Mouse (Mus musculus) stomach, embryonic 15.5 days (tissue): ENCODE results near the gene Urgcp. TPM values are rescaled to one million over a fixed set of nuclear protein-coding genes. Genes with fewer than 3 reads are reported as not detected.

Experiments used
- ATAC-seq: fragments of 200-750 bp; cut with Nextera tagmentation; 2 replicates; pipeline ENCODE4 v1.8.0; 2017; ENCODE audit warnings: low read depth, moderate number of reproducible peaks, moderate TSS enrichment; ENCODE audit not compliant: insufficient read depth, low FRiP score
- H3K27ac ChIP-seq: fragments of 300-500 bp; sonication (generic); 2 replicates; pipeline ENCODE4 v1.5.1; 2015; ENCODE audit warnings: mild to moderate bottlenecking, inconsistent platforms
- H3K27me3 ChIP-seq: fragments of 300-500 bp; sonication (generic); replicated peaks from 2 replicates; pipeline ENCODE4 v1.6.1; 2015; ENCODE audit warnings: inconsistent platforms
- H3K36me3 ChIP-seq: fragments of 300-500 bp; sonication (generic); 2 replicates; pipeline ENCODE4 v1.6.1; 2015; ENCODE audit warnings: inconsistent platforms
- H3K4me1 ChIP-seq: fragments of 300-500 bp; sonication (generic); 2 replicates; pipeline ENCODE4 v1.6.1; 2015; ENCODE audit warnings: inconsistent platforms
- H3K4me2 ChIP-seq: fragments of 300-500 bp; sonication (generic); 2 replicates; pipeline ENCODE4 v1.6.1; 2015; ENCODE audit warnings: mild to moderate bottlenecking, inconsistent platforms
- H3K4me3 ChIP-seq: fragments of 300-500 bp; sonication (generic); replicated peaks from 2 replicates; pipeline ENCODE4 v1.5.1; 2015; ENCODE audit warnings: inconsistent platforms
- H3K9ac ChIP-seq: fragments of 300-500 bp; sonication (generic); 2 replicates; pipeline ENCODE4 v1.6.1; 2015; ENCODE audit warnings: inconsistent platforms
- H3K9me3 ChIP-seq: fragments of 300-500 bp; sonication (generic); 2 replicates; pipeline ENCODE4 v1.6.1; 2016; ENCODE audit warnings: inconsistent platforms
- WGBS: fragments of 180-500 bp; shearing (Covaris S2); methylation state at CpG from one replicate; pipeline ENCODE4 v1.1.7; 2015; 5-methylcytosine and 5-hydroxymethylcytosine counted together
- polyA plus RNA-seq: library from polyadenylated mRNA; unstranded; fragments of >200 nt; fragmentation: Nextera tagmentation; extraction: Ambion mirVana; gene quantifications from 2 replicates; pipeline ENCODE4 v1.2.1, GENCODE M21; 2015

Gene Urgcp
- polyA plus RNA-seq, 1 experiment from 2014 or later, result 22.8 TPM

- WGBS, result 72% methylated on average over 11 of the region's 11 CpGs
- Histone ChIP-seq H3K36me3 (peaks cover 56% of the 10 kb centered on the region), H3K4me3 (no peak overlapping the region), H3K9ac (no peak overlapping the region), H3K9me3 (no peaks in the 10 kb centered on the region), H3K27ac (no peak overlapping the region), H3K27me3 (no peaks in the 10 kb centered on the region), H3K4me2 (no peak overlapping the region), H3K4me1 (0 out of 2 replicates have a peak, but pooled peaks cover 4% of the 10 kb centered on the region)
- no peak for ATAC-seq
These were observed 35.2 kb upstream of the Urgcp start for GRCm38 (mm10) chr11:5797371-5797770.

- Histone ChIP-seq H3K9ac (no peak overlapping the region), H3K9me3 (no peaks in the 10 kb centered on the region), H3K4me2 (no peak overlapping the region), H3K4me3 (no peak overlapping the region), H3K4me1 (0 out of 2 replicates have a peak, but pooled peaks cover 4% of the 10 kb centered on the region), H3K27ac (no peak overlapping the region), H3K27me3 (no peaks in the 10 kb centered on the region), H3K36me3 (peaks cover 60% of the 10 kb centered on the region)
- no peak for ATAC-seq
- 84% methylated on average over 15 of the region's 15 CpGs for WGBS
These were observed 34.8 kb upstream of the Urgcp start for GRCm38 (mm10) chr11:5796939-5797338.

- Histone ChIP-seq H3K4me3 (no peak overlapping the region), H3K4me1 (0 out of 2 replicates have a peak, but pooled peaks cover 4% of the 10 kb centered on the region), H3K9ac (no peak overlapping the region), H3K4me2 (no peak overlapping the region), H3K36me3 (peaks cover 62% of the 10 kb centered on the region), H3K9me3 (no peaks in the 10 kb centered on the region), H3K27me3 (no peaks in the 10 kb centered on the region), H3K27ac (no peak overlapping the region)
- no peak for ATAC-seq
- WGBS, result 89% methylated on average over 7 of the region's 7 CpGs
These were observed 33.5 kb upstream of the Urgcp start for GRCm38 (mm10) chr11:5795706-5796105.

GRCm38 (mm10) chr11:5795290-5795689 is 33.1 kb upstream of the Urgcp start:
- Histone ChIP-seq H3K36me3 (peaks cover 57% of the 10 kb centered on the region), H3K9ac (no peak overlapping the region), H3K9me3 (no peaks in the 10 kb centered on the region), H3K4me2 (no peak overlapping the region), H3K4me3 (no peak overlapping the region), H3K27me3 (no peaks in the 10 kb centered on the region), H3K27ac (no peak overlapping the region), H3K4me1 (0 out of 2 replicates have a peak, but pooled peaks cover 4% of the 10 kb centered on the region)
- 87% methylated on average over 9 of the region's 9 CpGs for WGBS
- ATAC-seq, result no peak

- 0 out of 2 replicates have a peak overlapping the region, but pooled peaks have one; percentile 62 for H3K4me2 ChIP-seq
- no peak for ATAC-seq
- H3K27me3 ChIP-seq, result no peaks in the 10 kb centered on the region
- peaks cover 17% of the 10 kb centered on the region for H3K4me1 ChIP-seq
- H3K27ac ChIP-seq, result no peak overlapping the region
- H3K4me3 ChIP-seq, result no peak overlapping the region
- no peak overlapping the region for H3K9ac ChIP-seq
- H3K9me3 ChIP-seq, result no peaks in the 10 kb centered on the region
- peaks cover 17% of the 10 kb centered on the region for H3K36me3 ChIP-seq
- WGBS, result 92% methylated on average over 1 of the region's 1 CpGs
These were observed 28.3 kb upstream of the Urgcp start for GRCm38 (mm10) chr11:5790431-5790830.

GRCm38 (mm10) chr11:5789754-5790333 is 27.7 kb upstream of the Urgcp start:
- WGBS, result 72% methylated on average over 3 of the region's 3 CpGs
- ATAC-seq, result no peak
- Histone ChIP-seq H3K36me3 (peaks cover 17% of the 10 kb centered on the region), H3K4me2 (peak overlapping the region; percentile 62), H3K9me3 (no peaks in the 10 kb centered on the region), H3K4me1 (peaks cover 17% of the 10 kb centered on the region), H3K27me3 (no peaks in the 10 kb centered on the region), H3K27ac (peak overlapping the region; percentile 88; the same call in 1 of the 2 replicates), H3K9ac (no peak overlapping the region), H3K4me3 (peak overlapping the region; percentile 61; the same call in 1 of the 2 replicates)

- WGBS, result 45% methylated on average over 6 of the region's 6 CpGs
These were observed 27.0 kb upstream of the Urgcp start for GRCm38 (mm10) chr11:5789071-5789753.

GRCm38 (mm10) chr11:5788056-5789014 is 26.2 kb upstream of the Urgcp start, which contains the start of gene Dbnl:
Gene Dbnl, plus strand, starts transcription at chr11:5788488.
- ATAC-seq, result peak; percentile 95
- Histone ChIP-seq H3K27ac (peak within 1 kb of the TSS; percentile 88), H3K9ac (peak within 1 kb of the TSS; percentile 57), H3K36me3 (peaks cover 12% of the 10 kb centered on the region; the same call in 1 of the 2 replicates), H3K4me3 (peak within 1 kb of the TSS; percentile 61), H3K4me2 (peak within 1 kb of the TSS; percentile 62), H3K27me3 (no peaks in the 10 kb centered on the region), H3K9me3 (no peaks in the 10 kb centered on the region), H3K4me1 (peaks cover 17% of the 10 kb centered on the region)
- under 1% methylated on average over 74 of the region's 74 CpGs for WGBS

More at GRCm38 (mm10) chr11:5789071-5789753, 27.0 kb upstream of the Urgcp start:
- Histone ChIP-seq H3K27ac (peak overlapping the region; percentile 88), H3K27me3 (no peaks in the 10 kb centered on the region), H3K4me1 (peaks cover 17% of the 10 kb centered on the region), H3K9me3 (no peaks in the 10 kb centered on the region), H3K4me3 (peak overlapping the region; percentile 61), H3K4me2 (peak overlapping the region; percentile 62), H3K9ac (peak overlapping the region; percentile 57), H3K36me3 (peaks cover 17% of the 10 kb centered on the region)
- no peak for ATAC-seq

- Histone ChIP-seq H3K9me3 (no peaks in the 10 kb centered on the region), H3K27ac (peak overlapping the region; percentile 88), H3K27me3 (no peaks in the 10 kb centered on the region), H3K4me3 (peak overlapping the region; percentile 61), H3K4me1 (peaks cover 17% of the 10 kb centered on the region), H3K9ac (peak overlapping the region; percentile 55; the same call in 1 of the 2 replicates), H3K4me2 (peak overlapping the region; percentile 62), H3K36me3 (peaks cover 10% of the 10 kb centered on the region; the same call in 1 of the 2 replicates)
- ATAC-seq, result no peak
- WGBS, result 29% methylated on average over 8 of the region's 8 CpGs
These were observed 25.5 kb upstream of the Urgcp start for GRCm38 (mm10) chr11:5787671-5788055.

- H3K27ac ChIP-seq, result no peak overlapping the region
- H3K4me2 ChIP-seq, result no peak overlapping the region
These were observed 23.6 kb upstream of the Urgcp start for GRCm38 (mm10) chr11:5785732-5786131.

GRCm38 (mm10) chr11:5782199-5782944 is 20.2 kb upstream of the Urgcp start:
- Histone ChIP-seq H3K4me3 (no peak overlapping the region), H3K4me2 (no peak overlapping the region), H3K9ac (no peak overlapping the region), H3K36me3 (no peaks in the 10 kb centered on the region), H3K27me3 (no peaks in the 10 kb centered on the region), H3K27ac (no peak overlapping the region; the same call in 1 of the 2 replicates), H3K4me1 (0 out of 2 replicates have a peak, but pooled peaks cover 1% of the 10 kb centered on the region), H3K9me3 (no peaks in the 10 kb centered on the region)
- WGBS, result 63% methylated on average over 8 of the region's 8 CpGs
- peak; percentile 74 for ATAC-seq

More at GRCm38 (mm10) chr11:5785732-5786131, 23.6 kb upstream of the Urgcp start:
- Histone ChIP-seq H3K9me3 (no peaks in the 10 kb centered on the region), H3K4me3 (no peak overlapping the region), H3K36me3 (no peaks in the 10 kb centered on the region), H3K4me1 (peaks cover 17% of the 10 kb centered on the region), H3K9ac (no peak overlapping the region), H3K27me3 (no peaks in the 10 kb centered on the region)
- ATAC-seq, result no peak
